Mouse (Mus musculus) MEL (cell line): ENCODE measurements around the gene 1700023F06Rik. TPM values are rescaled to one million over a fixed set of nuclear protein-coding genes. Genes with fewer than 3 reads are reported as not detected.

Source experiments
- DNase-seq: peaks from one replicate; pipeline ENCODE4 v3.0.0; 2011; ENCODE audit warnings: low read depth, low spot score
- H3K27ac ChIP-seq: 2 replicates; pipeline ENCODE4 v1.5.1; 2012; ENCODE audit warnings: low read depth, mild to moderate bottlenecking, control low read depth, low read length, moderate library complexity; ENCODE audit not compliant: control insufficient read depth
- H3K27me3 ChIP-seq, 2 experiments: fragments of 150-350 bp in 1 of 2; sonication (generic) in 1 of 2; 2 replicates each; pipeline ENCODE4 v1.6.1; 2012; ENCODE audit warnings: low read length in 2 of 2, mild to moderate bottlenecking in 2 of 2, improper control_type of control experiment in 1 of 2, moderate library complexity in 1 of 2; ENCODE audit not compliant: insufficient read depth in 2 of 2, control insufficient read depth in 1 of 2
- H3K36me3 ChIP-seq, 2 experiments: 2 replicates each; pipeline ENCODE4 v1.6.1; 2012 to 2014; ENCODE audit warnings: low read length in 2 of 2, improper control_type of control experiment in 1 of 2, inconsistent platforms in 1 of 2, mild to moderate bottlenecking in 1 of 2; ENCODE audit not compliant: insufficient read depth in 2 of 2, control insufficient read depth in 1 of 2
- H3K4me1 ChIP-seq, 2 experiments: fragments of 150-350 bp in 1 of 2; sonication (generic) in 1 of 2; 2 replicates each; pipeline ENCODE4 v1.6.1; 2012; ENCODE audit warnings: low read length in 2 of 2, improper control_type of control experiment in 1 of 2, mild to moderate bottlenecking in 1 of 2; ENCODE audit not compliant: insufficient read depth in 2 of 2, control insufficient read depth in 1 of 2
- H3K4me3 ChIP-seq, 2 experiments: fragments of 150-350 bp in 1 of 2; sonication (generic) in 1 of 2; 2 replicates each; pipeline ENCODE4 v1.5.1; 2012; ENCODE audit warnings: low read depth in 2 of 2, low read length in 2 of 2, mild to moderate bottlenecking in 2 of 2, moderate library complexity in 2 of 2, control low read depth in 1 of 2, improper control_type of control experiment in 1 of 2; ENCODE audit not compliant: control insufficient read depth in 1 of 2, insufficient read depth in 1 of 2
- H3K79me2 ChIP-seq: 2 replicates; pipeline ENCODE4 v1.6.1; 2012; ENCODE audit warnings: mild to moderate bottlenecking, low read length, moderate library complexity; ENCODE audit not compliant: control insufficient read depth, poor library complexity, insufficient read depth
- H3K9ac ChIP-seq: 2 replicates; pipeline ENCODE4 v1.6.1; 2012; ENCODE audit warnings: low read depth, mild to moderate bottlenecking, control low read depth, low read length, moderate library complexity; ENCODE audit not compliant: control insufficient read depth, poor library complexity, severe bottlenecking
- H3K9me3 ChIP-seq: fragments of 150-350 bp; sonication (generic); replicated peaks from 2 replicates; pipeline ENCODE4 v1.6.1; 2012; ENCODE audit warnings: mild to moderate bottlenecking, low read length, improper control_type of control experiment, moderate library complexity; ENCODE audit not compliant: insufficient read depth
- GATA1 ChIP-seq: IDR thresholded peaks from 2 replicates; pipeline ENCODE4 v1.6.1; 2011; ENCODE audit warnings: low read depth, low read length, improper control_type of control experiment
- JUND ChIP-seq: IDR thresholded peaks from 2 replicates; pipeline ENCODE4 v1.6.1; 2011; ENCODE audit warnings: low read depth, mild to moderate bottlenecking, improper control_type of control experiment, low read length
- MXI1 ChIP-seq: IDR thresholded peaks from 2 replicates; pipeline ENCODE4 v1.6.1; 2011; ENCODE audit warnings: mild to moderate bottlenecking, low read depth, low read length, improper control_type of control experiment
- NRF1 ChIP-seq: IDR thresholded peaks from 2 replicates; pipeline ENCODE4 v1.6.1; 2014; ENCODE audit warnings: low read depth, mild to moderate bottlenecking, inconsistent platforms, low read length, improper control_type of control experiment, moderate library complexity; ENCODE audit not compliant: poor library complexity, insufficient read depth, severe bottlenecking
- POLR2AphosphoS5 ChIP-seq: IDR thresholded peaks from 2 replicates; pipeline ENCODE4 v1.6.1; 2012; ENCODE audit warnings: low read depth, borderline replicate concordance, mild to moderate bottlenecking, inconsistent platforms, low read length, moderate library complexity, mixed read lengths
- RAD21 ChIP-seq: IDR thresholded peaks from 2 replicates; pipeline ENCODE4 v1.6.1; 2011; ENCODE audit warnings: mild to moderate bottlenecking, low read depth, low read length, improper control_type of control experiment
- RCOR1 ChIP-seq: IDR thresholded peaks from 2 replicates; pipeline ENCODE4 v1.6.1; 2012; ENCODE audit warnings: low read depth, mild to moderate bottlenecking, inconsistent platforms, low read length, improper control_type of control experiment
- SMC3 ChIP-seq: IDR thresholded peaks from 2 replicates; pipeline ENCODE4 v1.6.1; 2011; ENCODE audit warnings: low read depth, low read length, improper control_type of control experiment
- USF1 ChIP-seq: IDR thresholded peaks from 2 replicates; pipeline ENCODE4 v1.6.1; 2014; ENCODE audit warnings: low read depth, mild to moderate bottlenecking, inconsistent platforms, low read length, improper control_type of control experiment, moderate library complexity
- polyA plus RNA-seq, 2 experiments: library from polyadenylated mRNA; stranded (reverse) in 1 of 2; unstranded in 1 of 2; fragments of >175 nt in 1 of 2; fragments of >200 nt in 1 of 2; gene quantifications; 2 replicates each; pipeline versions ENCODE4 v1.2.1 to v1.2.4; 2012; ENCODE audit warnings: low replicate concordance in 2 of 2, low read depth in 1 of 2; ENCODE audit not compliant: insufficient read length in 2 of 2, insufficient read depth in 1 of 2, missing spikeins in 1 of 2
- total RNA-seq: library from RNA; depleted of rRNA; stranded (reverse); fragments of 300-350 nt; gene quantifications from 2 replicates; pipeline ENCODE4 v1.2.3, GENCODE M21; 2012

1700023F06Rik gene
- total and polyA plus RNA-seq, 3 experiments: not detected

DNA sequence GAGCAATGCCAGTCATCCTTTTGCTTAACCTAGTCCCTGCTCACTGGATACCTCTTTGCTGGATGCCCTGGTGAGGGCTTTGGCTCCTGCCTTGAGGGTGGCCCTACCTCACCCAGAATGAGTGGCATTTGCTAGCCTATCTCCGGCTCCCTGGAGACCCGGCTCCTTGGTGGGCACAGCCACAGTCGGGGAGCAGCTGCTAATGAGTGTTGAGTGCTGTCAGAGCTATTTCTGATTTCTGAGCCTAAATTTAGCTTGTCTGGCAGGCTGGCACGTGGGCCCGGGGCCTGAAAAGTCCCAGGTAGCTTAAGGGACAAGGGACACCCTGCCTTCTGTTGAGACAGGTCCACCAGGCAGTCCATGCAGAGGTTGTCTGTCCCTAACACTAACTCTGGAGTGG, 31.1 kb downstream of the 1700023F06Rik start:
- Histone ChIP-seq H3K9me3 (no peaks in the 10 kb centered on the region), H3K27ac (no peak overlapping the region), H3K36me3 (peaks cover 0 to 16% of the 10 kb centered on the region in 2 experiments; a peak in 2 of 4 replicates), H3K79me2 (no peaks in the 10 kb centered on the region), H3K4me1 (peaks cover 7 to 31% of the 10 kb centered on the region in 2 experiments; a peak in 3 of 4 replicates), H3K27me3 (no peaks in the 10 kb centered on the region), H3K4me3 (no peak overlapping the region), H3K9ac (no peak overlapping the region)
- DNase-seq: no peak
- TF ChIP-seq POLR2AphosphoS5 (no peak), SMC3 (no peak), GATA1 (no peak)

DNA sequence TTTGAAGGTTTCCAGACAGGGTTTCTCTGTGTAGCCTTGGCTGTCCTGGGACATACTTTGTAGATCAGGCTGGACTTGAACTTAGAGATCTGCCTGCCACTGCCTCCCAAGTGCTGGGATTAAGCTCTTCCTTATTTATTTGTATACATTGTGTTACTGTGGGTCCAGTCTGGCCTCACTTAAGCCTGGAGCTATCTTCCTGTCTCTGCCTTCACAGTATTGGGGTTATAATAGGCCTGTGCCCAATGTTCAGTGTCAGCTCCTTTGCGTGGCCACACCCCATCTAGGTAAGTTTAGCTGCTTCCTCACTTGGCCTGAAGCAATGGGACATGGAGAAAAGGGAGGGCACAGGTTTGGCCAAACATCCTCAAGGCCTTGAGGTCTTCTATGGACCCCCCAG, 31.8 kb downstream of the 1700023F06Rik start:
- no peak for TF ChIP-seq NRF1
- Histone ChIP-seq H3K9ac (no peak overlapping the region), H3K4me1 (peaks cover 7 to 31% of the 10 kb centered on the region in 2 experiments; a peak in 3 of 4 replicates), H3K36me3 (peaks cover 0 to 16% of the 10 kb centered on the region in 2 experiments; a peak in 2 of 4 replicates), H3K27ac (no peak overlapping the region), H3K9me3 (no peaks in the 10 kb centered on the region), H3K27me3 (no peaks in the 10 kb centered on the region; a peak in 1 of 4 replicates), H3K4me3 (no peak overlapping the region), H3K79me2 (no peaks in the 10 kb centered on the region)
- no peak for DNase-seq

- peaks cover 0 to 16% of the 10 kb centered on the region in 2 experiments; a peak in 2 of 4 replicates for H3K36me3 ChIP-seq
- no peaks in the 10 kb centered on the region; the same call in 1 of the 2 replicates for H3K79me2 ChIP-seq
- H3K9ac ChIP-seq: no peak overlapping the region
- peaks cover 0 to 5% of the 10 kb centered on the region in 2 experiments; a peak in 2 of 4 replicates for H3K27me3 ChIP-seq
- no peaks in the 10 kb centered on the region for H3K9me3 ChIP-seq
- no peak for DNase-seq
- H3K27ac ChIP-seq: peak overlapping the region; percentile 1; the same call in 1 of the 2 replicates
- H3K4me1 ChIP-seq: peaks cover 7 to 31% of the 10 kb centered on the region in 2 experiments; a peak in 3 of 4 replicates
- TF ChIP-seq USF1 (no peak), MXI1 (no peak), RCOR1 (no peak), JUND (no peak), RAD21 (no peak)
- TF ChIP-seq, all 39 proteins: peak for 0
- H3K4me3 ChIP-seq: no peak overlapping the region
Measured at GRCm38 (mm10) chr11:103175688-103176442, 32.5 kb downstream of the 1700023F06Rik start.
